Mouse (Mus musculus) midbrain, embryonic 13.5 days (tissue): ENCODE results near the gene Lim2. TPM values are rescaled to one million over a fixed set of nuclear protein-coding genes. Genes with fewer than 3 reads are reported as not detected.
"Not testable (repeated sequence)": the region's sequence is repeated elsewhere in the genome, so short reads cannot be mapped to it uniquely, and the experiment has no call there.

Source experiments
- ATAC-seq: fragments of 200-750 bp; cut with Nextera tagmentation; 2 replicates; pipeline ENCODE4 v1.8.0; 2017; ENCODE audit warnings: mild to moderate bottlenecking, moderate TSS enrichment, moderate library complexity
- H3K27ac ChIP-seq: fragments of 300-500 bp; sonication (generic); 2 replicates; pipeline ENCODE4 v1.5.1; 2015; ENCODE audit warnings: inconsistent platforms, mild to moderate bottlenecking, moderate library complexity
- H3K27me3 ChIP-seq: fragments of 300-500 bp; sonication (generic); 2 replicates; pipeline ENCODE4 v1.6.1; 2015; ENCODE audit warnings: mild to moderate bottlenecking, inconsistent platforms
- H3K36me3 ChIP-seq: fragments of 300-500 bp; sonication (generic); 2 replicates; pipeline ENCODE4 v1.6.1; 2015; ENCODE audit warnings: mild to moderate bottlenecking, inconsistent platforms
- H3K4me1 ChIP-seq: fragments of 300-500 bp; sonication (generic); replicated peaks from 2 replicates; pipeline ENCODE4 v1.6.1; 2015; ENCODE audit warnings: inconsistent platforms
- H3K4me2 ChIP-seq: fragments of 300-500 bp; sonication (generic); replicated peaks from 2 replicates; pipeline ENCODE4 v1.6.1; 2015; ENCODE audit warnings: moderate library complexity, mild to moderate bottlenecking, inconsistent platforms
- H3K4me3 ChIP-seq: fragments of 300-500 bp; sonication (generic); replicated peaks from 2 replicates; pipeline ENCODE4 v1.5.1; 2015; ENCODE audit warnings: mild to moderate bottlenecking, inconsistent platforms
- H3K9ac ChIP-seq: fragments of 300-500 bp; sonication (generic); replicated peaks from 2 replicates; pipeline ENCODE4 v1.6.1; 2015; ENCODE audit warnings: mild to moderate bottlenecking, inconsistent platforms
- H3K9me3 ChIP-seq: fragments of 300-500 bp; sonication (generic); 2 replicates; pipeline ENCODE4 v1.6.1; 2016; ENCODE audit warnings: mild to moderate bottlenecking, inconsistent platforms
- WGBS: fragments of 180-500 bp; shearing (Covaris S2); methylation state at CpG from one replicate; pipeline ENCODE4 v1.1.7; 2015; 5-methylcytosine and 5-hydroxymethylcytosine counted together
- polyA plus RNA-seq: library from polyadenylated mRNA; unstranded; fragments of >200 nt; fragmentation: Nextera tagmentation; extraction: Ambion mirVana; gene quantifications from 2 replicates; pipeline ENCODE4 v1.2.1, GENCODE M21; 2015

Gene Lim2
- not detected in 2 replicates for polyA plus RNA-seq

- Histone ChIP-seq H3K4me1 (peaks cover 4% of the 10 kb centered on the region; the same call in 1 of the 2 replicates), H3K27ac (no peak within 1 kb of the TSS), H3K4me3 (no peak within 1 kb of the TSS), H3K4me2 (no peak within 1 kb of the TSS), H3K27me3 (no peaks in the 10 kb centered on the region), H3K9ac (no peak within 1 kb of the TSS), H3K36me3 (no peaks in the 10 kb centered on the region), H3K9me3 (no peaks in the 10 kb centered on the region)
- ATAC-seq = no peak
- 86% methylated on average over 8 of the region's 8 CpGs for WGBS
Measured at GRCm38 (mm10) chr7:43427406-43427805, at the start of gene Lim2. Gene Lim2 (plus strand): TSS chr7:43427670.

DNA sequence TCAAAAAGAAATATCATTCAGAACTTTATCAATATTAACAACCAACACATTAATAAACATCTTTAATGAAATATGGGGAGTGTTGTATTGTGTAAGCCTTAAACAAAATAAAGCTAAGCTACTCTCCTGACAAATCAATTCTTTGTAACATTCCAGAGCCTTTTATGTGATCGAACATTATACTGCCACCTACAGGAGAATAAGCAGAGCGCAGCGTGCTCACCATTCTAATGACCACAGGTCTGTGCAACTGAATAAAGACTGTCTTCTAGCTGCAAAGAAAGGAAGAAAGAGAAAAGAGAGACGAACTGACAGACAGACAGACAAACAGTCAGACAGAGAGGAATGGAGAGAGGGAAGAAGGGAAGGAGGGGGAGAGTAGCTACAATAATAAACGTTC is 49.2 kb upstream of the Lim2 start:
- 13% methylated on average over 5 of the region's 5 CpGs for WGBS
- Histone ChIP-seq H3K27ac (no peak overlapping the region), H3K9me3 (no peaks in the 10 kb centered on the region), H3K36me3 (no peaks in the 10 kb centered on the region), H3K4me2 (no peak overlapping the region), H3K4me3 (no peak overlapping the region), H3K9ac (no peak overlapping the region), H3K4me1 (no peaks in the 10 kb centered on the region), H3K27me3 (no peaks in the 10 kb centered on the region)
- ATAC-seq = peak; percentile 48; the same call in 1 of the 2 replicates

DNA sequence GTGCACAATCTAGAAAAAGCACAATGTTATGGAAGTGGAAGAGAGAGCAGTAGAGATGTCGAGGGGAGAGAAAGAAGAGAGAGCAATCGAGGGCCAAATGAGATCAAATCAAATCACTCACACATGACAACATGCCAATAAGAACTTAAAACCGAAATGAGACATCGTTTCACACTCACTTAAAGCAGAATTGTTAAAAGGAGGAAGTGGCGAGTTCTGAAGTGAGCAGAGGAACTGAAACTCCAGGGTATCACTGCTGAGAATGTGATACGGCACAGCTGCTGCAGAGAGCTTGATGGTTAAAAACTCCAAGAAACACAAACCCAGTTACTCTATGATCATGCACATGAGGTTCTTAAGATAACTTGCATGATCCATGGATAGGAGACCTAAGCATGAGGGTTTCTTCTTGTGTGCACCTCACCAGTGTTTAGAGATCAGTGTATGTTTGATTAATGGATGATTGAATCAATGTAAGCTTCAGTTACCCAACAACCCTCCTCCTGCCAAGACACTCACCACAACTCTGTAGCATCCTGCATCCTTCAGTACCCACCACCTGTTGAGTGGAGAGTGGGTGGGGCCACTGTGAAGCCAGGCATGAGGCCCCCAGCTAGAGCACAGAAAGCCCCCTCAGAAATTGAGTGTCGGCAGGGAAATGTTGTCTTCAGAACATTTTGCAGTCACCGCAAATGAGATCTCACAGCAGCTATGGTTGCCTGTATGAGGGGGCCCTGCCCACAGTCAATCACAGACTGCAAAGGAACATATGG is 34.9 kb upstream of the Lim2 start:
- H3K4me3 ChIP-seq = no peak overlapping the region
- no peak overlapping the region for H3K4me2 ChIP-seq
- WGBS = 82% methylated on average over 8 of the region's 8 CpGs
- H3K9ac ChIP-seq = no peak overlapping the region
- H3K27me3 ChIP-seq = no peaks in the 10 kb centered on the region
- H3K9me3 ChIP-seq = 0 out of 2 replicates have a peak, but pooled peaks cover 2% of the 10 kb centered on the region
- no peaks in the 10 kb centered on the region for H3K4me1 ChIP-seq
- no peak for ATAC-seq
- no peak overlapping the region for H3K27ac ChIP-seq
- H3K36me3 ChIP-seq = no peaks in the 10 kb centered on the region

- no peak overlapping the region for H3K4me3 ChIP-seq
- no peaks in the 10 kb centered on the region for H3K36me3 ChIP-seq
- H3K9ac ChIP-seq = no peak overlapping the region
- 89% methylated on average over 2 of the region's 2 CpGs for WGBS
- H3K27me3 ChIP-seq = no peaks in the 10 kb centered on the region
- no peaks in the 10 kb centered on the region for H3K4me1 ChIP-seq
- no peaks in the 10 kb centered on the region for H3K9me3 ChIP-seq
- H3K27ac ChIP-seq = no peak overlapping the region
- no peak overlapping the region for H3K4me2 ChIP-seq
- no peak for ATAC-seq
Measured at GRCm38 (mm10) chr7:43399501-43399900, 28.0 kb upstream of the Lim2 start.

- WGBS = 62% methylated on average over 2 of the region's 2 CpGs
- no peak overlapping the region for H3K9ac ChIP-seq
- no peak overlapping the region for H3K4me3 ChIP-seq
- H3K27ac ChIP-seq = no peak overlapping the region
- H3K9me3 ChIP-seq = no peaks in the 10 kb centered on the region
- H3K4me2 ChIP-seq = no peak overlapping the region
- H3K27me3 ChIP-seq = no peaks in the 10 kb centered on the region
- no peaks in the 10 kb centered on the region for H3K4me1 ChIP-seq
- no peak for ATAC-seq
- no peaks in the 10 kb centered on the region for H3K36me3 ChIP-seq
Measured at GRCm38 (mm10) chr7:43402718-43403117, 24.8 kb upstream of the Lim2 start.

- no peak overlapping the region for H3K9ac ChIP-seq
- H3K4me1 ChIP-seq = no peaks in the 10 kb centered on the region
- H3K27me3 ChIP-seq = no peaks in the 10 kb centered on the region
- H3K9me3 ChIP-seq = no peaks in the 10 kb centered on the region
- no peak overlapping the region for H3K4me2 ChIP-seq
- no peak overlapping the region for H3K4me3 ChIP-seq
- no peaks in the 10 kb centered on the region for H3K36me3 ChIP-seq
- WGBS = 89% methylated on average over 3 of the region's 3 CpGs
- ATAC-seq = no peak
- no peak overlapping the region for H3K27ac ChIP-seq
Measured at GRCm38 (mm10) chr7:43407573-43407972, 19.9 kb upstream of the Lim2 start.

GRCm38 (mm10) chr7:43408131-43408553 is 19.3 kb upstream of the Lim2 start, which contains the start of gene Siglecg:
Gene Siglecg (plus strand): TSS chr7:43408204.
- no peak for ATAC-seq
- no peak within 1 kb of the TSS for H3K4me3 ChIP-seq
- H3K4me2 ChIP-seq = no peak within 1 kb of the TSS
- H3K4me1 ChIP-seq = no peaks in the 10 kb centered on the region
- WGBS = 77% methylated on average over 4 of the region's 4 CpGs
- no peaks in the 10 kb centered on the region for H3K9me3 ChIP-seq
- no peaks in the 10 kb centered on the region for H3K27me3 ChIP-seq
- no peak within 1 kb of the TSS for H3K9ac ChIP-seq
- H3K27ac ChIP-seq = no peak within 1 kb of the TSS
- H3K36me3 ChIP-seq = no peaks in the 10 kb centered on the region

GRCm38 (mm10) chr7:43409084-43409483 is 18.4 kb upstream of the Lim2 start:
- no peaks in the 10 kb centered on the region for H3K27me3 ChIP-seq
- ATAC-seq = no peak
- 84% methylated on average over 3 of the region's 3 CpGs for WGBS

DNA sequence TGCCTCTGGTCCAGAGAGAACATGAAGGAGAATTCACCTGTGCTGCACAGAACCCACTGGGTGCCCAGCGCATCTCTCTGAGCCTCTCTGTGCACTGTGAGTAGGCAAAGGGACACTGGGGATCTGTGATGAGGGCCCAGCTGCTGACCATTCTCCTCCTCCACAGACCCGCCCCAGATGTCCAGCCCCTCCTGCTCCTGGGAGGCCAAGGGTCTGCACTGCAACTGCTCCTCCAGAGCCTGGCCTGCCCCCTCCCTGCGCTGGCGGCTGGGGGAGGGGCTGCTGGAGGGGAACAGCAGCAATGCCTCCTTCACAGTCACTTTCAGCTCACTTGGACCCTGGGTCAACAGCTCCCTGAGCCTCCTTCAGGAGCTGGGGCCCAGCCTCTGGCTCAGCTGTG is 15.7 kb upstream of the Lim2 start:
- 25% methylated on average over 4 of the region's 4 CpGs for WGBS
- H3K9me3 ChIP-seq, H3K36me3 ChIP-seq, H3K4me1 ChIP-seq, H3K27ac ChIP-seq, H3K4me2 ChIP-seq, H3K9ac ChIP-seq, H3K27me3 ChIP-seq, ATAC-seq, H3K4me3 ChIP-seq: not testable (repeated sequence)

More at GRCm38 (mm10) chr7:43409084-43409483, 18.4 kb upstream of the Lim2 start:
- Histone ChIP-seq H3K36me3 (no peaks in the 10 kb centered on the region), H3K9ac (no peak overlapping the region), H3K4me3 (no peak overlapping the region), H3K4me1 (no peaks in the 10 kb centered on the region), H3K4me2 (no peak overlapping the region), H3K9me3 (no peaks in the 10 kb centered on the region), H3K27ac (no peak overlapping the region)

DNA sequence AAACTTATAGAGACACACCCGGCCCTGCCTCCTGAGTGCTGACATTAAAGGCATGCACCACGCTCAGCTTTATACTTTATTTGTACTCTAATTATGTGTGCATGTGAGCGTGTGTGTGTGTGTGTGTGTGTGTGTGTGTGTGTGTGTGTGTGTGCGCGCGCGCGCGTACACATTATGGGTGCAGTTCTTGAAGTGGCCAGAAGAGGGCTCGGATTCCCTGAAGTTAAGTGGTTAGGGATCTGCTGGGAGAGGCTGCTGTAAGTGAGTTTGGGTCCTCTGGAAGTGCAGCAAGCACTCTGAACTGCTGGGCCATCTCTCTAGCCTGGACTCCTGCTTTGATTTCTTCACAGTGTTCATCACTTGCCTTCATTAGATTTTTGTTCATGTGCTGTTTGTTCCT is 10.2 kb upstream of the Lim2 start:
- H3K9me3 ChIP-seq = peaks cover 5% of the 10 kb centered on the region; the same call in 1 of the 2 replicates
- H3K9ac ChIP-seq = no peak overlapping the region
- H3K4me1 ChIP-seq = no peaks in the 10 kb centered on the region
- no peaks in the 10 kb centered on the region for H3K36me3 ChIP-seq
- no peak overlapping the region for H3K4me2 ChIP-seq
- no peak overlapping the region for H3K27ac ChIP-seq
- ATAC-seq = no peak
- no peak overlapping the region for H3K4me3 ChIP-seq
- 88% methylated on average over 10 of the region's 10 CpGs for WGBS
- no peaks in the 10 kb centered on the region for H3K27me3 ChIP-seq

DNA sequence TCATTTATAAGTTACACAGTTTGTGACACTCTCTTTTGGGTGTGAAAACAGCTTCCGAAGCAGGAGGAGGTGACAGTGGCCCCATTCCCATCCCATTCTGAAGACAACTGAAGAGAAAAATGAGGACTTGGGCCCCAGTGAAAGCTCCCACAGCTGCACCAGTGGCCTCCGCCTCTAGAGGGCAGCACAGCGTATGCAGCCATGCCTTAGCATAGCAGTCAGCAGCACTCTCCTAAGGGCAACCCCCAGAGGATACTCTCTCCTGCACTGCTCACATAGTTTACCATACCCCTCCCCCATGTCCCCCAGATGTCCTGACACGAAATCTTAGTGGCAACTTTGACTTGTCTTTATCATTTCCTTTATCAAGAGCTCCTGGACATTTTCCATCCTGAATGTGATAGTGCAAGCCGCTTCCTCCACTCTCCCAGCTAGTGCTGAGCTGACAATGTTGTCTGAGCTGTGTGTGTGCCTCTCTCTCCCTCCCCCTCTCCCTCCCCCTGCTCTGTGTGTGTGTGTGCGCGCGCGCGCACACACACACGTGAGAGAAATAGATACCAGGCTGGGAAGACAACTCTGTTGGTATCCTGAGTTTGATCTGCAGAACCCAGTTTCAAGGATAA is 4.4 kb upstream of the Lim2 start:
- Histone ChIP-seq H3K36me3 (no peaks in the 10 kb centered on the region), H3K4me3 (no peak overlapping the region), H3K27me3 (no peaks in the 10 kb centered on the region), H3K4me1 (peaks cover 4% of the 10 kb centered on the region; the same call in 1 of the 2 replicates), H3K9ac (no peak overlapping the region; the same call in 1 of the 2 replicates), H3K27ac (no peak overlapping the region), H3K9me3 (no peaks in the 10 kb centered on the region), H3K4me2 (peak overlapping the region; percentile 36)
- WGBS = 10% methylated on average over 11 of the region's 11 CpGs
- ATAC-seq = peak; percentile 97

DNA sequence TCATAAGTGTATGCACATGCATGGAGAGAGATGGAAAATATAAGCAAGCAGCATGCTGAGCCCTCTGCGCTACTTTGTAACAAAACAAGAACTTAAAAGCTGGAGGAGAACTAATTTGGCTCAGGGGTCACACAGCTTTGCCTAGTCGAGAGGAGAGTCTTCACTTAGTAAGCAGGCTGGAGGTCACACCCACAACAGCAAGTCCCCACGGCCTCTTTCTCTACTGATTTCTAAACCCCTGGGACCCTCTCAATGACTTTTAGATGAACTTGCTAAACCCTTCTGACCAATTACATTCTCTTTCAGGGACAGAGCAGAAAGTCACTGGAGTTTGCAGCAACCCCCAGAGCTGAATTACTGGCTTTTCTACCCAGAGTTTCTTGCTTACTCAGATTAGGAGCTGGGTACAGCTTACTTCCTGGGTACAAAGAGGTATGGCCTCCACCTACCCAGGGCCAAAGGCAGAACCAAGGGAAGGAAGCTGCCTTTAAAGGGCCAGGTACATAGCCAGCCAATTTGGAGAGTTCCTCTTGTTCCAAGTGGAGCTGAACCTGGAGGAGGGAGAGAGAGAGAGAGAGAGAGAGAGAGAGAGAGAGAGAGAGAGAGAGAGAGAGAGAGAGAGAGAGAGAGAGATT is 3.4 kb upstream of the Lim2 start:
- H3K4me2 ChIP-seq = no peak overlapping the region
- peaks cover 4% of the 10 kb centered on the region; the same call in 1 of the 2 replicates for H3K4me1 ChIP-seq
- H3K27ac ChIP-seq = no peak overlapping the region
- ATAC-seq = no peak
- WGBS = 55% methylated on average over 3 of the region's 3 CpGs
- no peaks in the 10 kb centered on the region for H3K27me3 ChIP-seq
- H3K9me3 ChIP-seq = no peaks in the 10 kb centered on the region
- H3K4me3 ChIP-seq = no peak overlapping the region
- H3K36me3 ChIP-seq = no peaks in the 10 kb centered on the region
- H3K9ac ChIP-seq = no peak overlapping the region
